Mouse (Mus musculus) layer of hippocampus, adult 6 months (tissue): ENCODE measurements around the gene Zfp40. TPM values are rescaled to one million over a fixed set of nuclear protein-coding genes. Genes with fewer than 3 reads are reported as not detected.

Source experiments
- long read RNA-seq, 2 experiments: library from polyadenylated mRNA; unstranded; transcript quantifications; one replicate each; pipeline ENCODE4 v2.0.0; 2019 to 2020
- polyA plus RNA-seq: library from polyadenylated mRNA; unstranded; fragments of <200 nt; fragmentation: Nextera tagmentation; gene quantifications from 2 replicates; pipeline ENCODE4 v1.2.3, GENCODE M21; 2021

Zfp40 gene
- polyA plus RNA-seq: 3.3 and 5.5 TPM in 2 replicates
- long read RNA-seq, experiment 1, full-length matches to known transcripts: 3 of 5 reads
- long read RNA-seq, experiment 1, partial matches to known transcripts: 0 of 5 reads
- long read RNA-seq, experiment 1, other reads (novel, unspliced or antisense): 2 of 5 reads
- long read RNA-seq, experiment 2, full-length matches to known transcripts: 16 of 24 reads
- long read RNA-seq, experiment 2, partial matches to known transcripts: 1 of 24 reads
- long read RNA-seq, experiment 2, other reads (novel, unspliced or antisense): 7 of 24 reads

GRCm38 (mm10) chr17:23192453-23193379 lies at the start of gene Zfp40:
Gene Zfp40 (minus strand): TSS chr17:23193252.

Other genes starting within 250 kb of the Zfp40 start
- gene Vmn2r-ps130, start 132.1 kb downstream of the Zfp40 start, polyA plus RNA-seq: not detected in 2 replicates
- gene Vmn2r114, start 119.3 kb upstream of the Zfp40 start, polyA plus RNA-seq: not detected in 2 replicates
- gene Vmn2r115, start 150.5 kb upstream of the Zfp40 start, polyA plus RNA-seq: not detected in 2 replicates
- gene Vmn2r116, start 191.4 kb upstream of the Zfp40 start, polyA plus RNA-seq: not detected in 2 replicates